23 mouse cellular contexts compared by ENCODE assay signal in the genomic region with DNA sequence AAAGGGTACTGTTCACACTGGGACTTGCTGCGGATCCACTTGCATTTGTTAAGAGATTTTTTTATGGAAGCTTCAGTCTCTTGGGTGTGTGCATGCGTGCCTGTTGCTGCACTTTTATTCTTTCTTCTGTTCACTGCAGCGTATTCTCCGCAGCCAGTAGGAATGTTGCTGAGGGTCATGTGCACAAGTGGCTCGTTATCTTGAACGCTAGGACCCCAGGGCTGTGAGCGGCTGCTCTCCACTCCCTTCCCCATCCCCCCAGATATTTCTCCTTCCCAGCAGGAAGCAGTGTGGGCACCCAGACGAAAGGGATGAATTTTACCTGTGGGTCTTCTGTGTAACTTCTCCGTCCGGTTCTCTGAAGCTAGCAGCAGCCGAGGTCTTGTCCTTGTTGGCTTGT.
"Had no signal": no experiment of that assay in that cellular context is flagged by ENCODE, and none has a peak within 500 bp of the region (broad histone marks: within the 10 kb centered on the region; RNA-seq: fewer than 3 reads in every experiment).

No protein-coding gene starts in this region.

- H3K27me3 ChIP-seq: liver, embryonic 12.5 days; liver, embryonic 15.5 days; lung, embryonic 15.5 days; stomach, embryonic 15.5 days had no signal

- H3K27ac ChIP-seq: layer of hippocampus, adult 2 months; limb, embryonic 10.5 days; limb, embryonic 13.5 days; liver, embryonic 12.5 days; liver, embryonic 15.5 days; lung, embryonic 15.5 days; midbrain, embryonic 10.5 days; midbrain, embryonic 13.5 days; neural tube, embryonic 13.5 days; stomach, embryonic 15.5 days had no signal

- H3K9ac ChIP-seq: limb, embryonic 13.5 days; liver, embryonic 12.5 days; liver, embryonic 15.5 days; lung, embryonic 15.5 days; midbrain, embryonic 13.5 days; neural tube, embryonic 13.5 days; stomach, embryonic 15.5 days had no signal

- H3K9me3 ChIP-seq: limb, embryonic 10.5 days; limb, embryonic 13.5 days; liver, embryonic 12.5 days; liver, embryonic 15.5 days; lung, embryonic 15.5 days; megakaryocyte, embryonic 14.5 days; midbrain, embryonic 10.5 days; midbrain, embryonic 13.5 days; neural tube, embryonic 13.5 days; stomach, embryonic 15.5 days had no signal

- DNase-seq: kidney, postnatal 14 days; layer of hippocampus, adult 9-11 months; liver; lung, adult 18-20 months; lung, postnatal 10 days; lung, postnatal 36 days; retina, postnatal 1 day; right cerebral cortex, postnatal 25 days; spleen, adult 18-20 months; thymus, postnatal 36 days had no signal

- H3K36me3 ChIP-seq: midbrain, embryonic 13.5 days; neural tube, embryonic 13.5 days; stomach, embryonic 15.5 days had no signal

- H3K4me2 ChIP-seq: limb, embryonic 13.5 days; liver, embryonic 12.5 days; liver, embryonic 15.5 days; lung, embryonic 15.5 days; midbrain, embryonic 13.5 days; neural tube, embryonic 13.5 days; stomach, embryonic 15.5 days had no signal

- H3K4me3 ChIP-seq: layer of hippocampus, adult 2 months; limb, embryonic 10.5 days; limb, embryonic 13.5 days; liver, embryonic 12.5 days; liver, embryonic 15.5 days; lung, embryonic 15.5 days; megakaryocyte, embryonic 14.5 days; midbrain, embryonic 10.5 days; midbrain, embryonic 13.5 days; myocyte; neural tube, embryonic 13.5 days; stomach, embryonic 15.5 days had no signal

- ATAC-seq: liver, embryonic 12.5 days; midbrain, embryonic 13.5 days; midbrain, embryonic 16.5 days had no signal

- H3K4me1 ChIP-seq: limb, embryonic 10.5 days; liver, embryonic 12.5 days; liver, embryonic 15.5 days; midbrain, embryonic 13.5 days had no signal
